Mouse (Mus musculus) heart, embryonic 11.5 days (tissue): ENCODE data around the gene Slit3. TPM values are rescaled to one million over a fixed set of nuclear protein-coding genes. Genes with fewer than 3 reads are reported as not detected.

ENCODE experiments used
- ATAC-seq: fragments of 200-750 bp; cut with Nextera tagmentation; replicated peaks from 2 replicates; pipeline ENCODE4 v1.8.0; 2017; ENCODE audit warnings: moderate library complexity; ENCODE audit not compliant: insufficient number of reproducible peaks, low FRiP score, low TSS enrichment
- H3K27ac ChIP-seq: fragments of 300-500 bp; sonication (generic); 2 replicates; pipeline ENCODE4 v1.5.1; 2014; ENCODE audit warnings: mild to moderate bottlenecking, low read depth, low read length
- H3K27me3 ChIP-seq: fragments of 300-500 bp; sonication (generic); 2 replicates; pipeline ENCODE4 v1.6.1; 2014; ENCODE audit warnings: mild to moderate bottlenecking, low read length, mixed read lengths; ENCODE audit not compliant: control insufficient read depth, insufficient read depth
- H3K36me3 ChIP-seq: fragments of 300-500 bp; sonication (generic); 2 replicates; pipeline ENCODE4 v1.6.1; 2014; ENCODE audit warnings: mild to moderate bottlenecking, low read length, moderate library complexity, mixed read lengths; ENCODE audit not compliant: control insufficient read depth, insufficient read depth
- H3K4me1 ChIP-seq: fragments of 300-500 bp; sonication (generic); 2 replicates; pipeline ENCODE4 v1.6.1; 2014; ENCODE audit warnings: low read length; ENCODE audit not compliant: control insufficient read depth, insufficient read depth
- H3K4me2 ChIP-seq: fragments of 300-500 bp; sonication (generic); 2 replicates; pipeline ENCODE4 v1.6.1; 2014; ENCODE audit warnings: mild to moderate bottlenecking, moderate library complexity
- H3K4me3 ChIP-seq: fragments of 300-500 bp; sonication (generic); 2 replicates; pipeline ENCODE4 v1.5.1; 2014; ENCODE audit warnings: low read depth, low read length
- H3K9ac ChIP-seq: fragments of 300-500 bp; sonication (generic); 2 replicates; pipeline ENCODE4 v1.6.1; 2014; ENCODE audit warnings: mild to moderate bottlenecking, low read depth, low read length, moderate library complexity
- H3K9me3 ChIP-seq: fragments of 300-500 bp; sonication (generic); replicated peaks from 2 replicates; pipeline ENCODE4 v1.6.1; 2016; ENCODE audit warnings: low read length; ENCODE audit not compliant: control insufficient read depth
- WGBS: fragments of 180-500 bp; shearing (Covaris S2); extraction: QIAGEN DNeasy Blood & Tissue Kit; methylation state at CpG from one replicate; pipeline ENCODE4 v1.1.7; 2014; ENCODE audit not compliant: insufficient replicate concordance; 5-methylcytosine and 5-hydroxymethylcytosine counted together
- polyA plus RNA-seq: library from polyadenylated mRNA; unstranded; fragments of >200 nt; fragmentation: Nextera tagmentation; extraction: Ambion mirVana; gene quantifications from 2 replicates; pipeline ENCODE4 v1.2.1, GENCODE M21; 2014

Gene Slit3
- polyA plus RNA-seq, 1 experiment from 2014 or later: 26.1 TPM

DNA sequence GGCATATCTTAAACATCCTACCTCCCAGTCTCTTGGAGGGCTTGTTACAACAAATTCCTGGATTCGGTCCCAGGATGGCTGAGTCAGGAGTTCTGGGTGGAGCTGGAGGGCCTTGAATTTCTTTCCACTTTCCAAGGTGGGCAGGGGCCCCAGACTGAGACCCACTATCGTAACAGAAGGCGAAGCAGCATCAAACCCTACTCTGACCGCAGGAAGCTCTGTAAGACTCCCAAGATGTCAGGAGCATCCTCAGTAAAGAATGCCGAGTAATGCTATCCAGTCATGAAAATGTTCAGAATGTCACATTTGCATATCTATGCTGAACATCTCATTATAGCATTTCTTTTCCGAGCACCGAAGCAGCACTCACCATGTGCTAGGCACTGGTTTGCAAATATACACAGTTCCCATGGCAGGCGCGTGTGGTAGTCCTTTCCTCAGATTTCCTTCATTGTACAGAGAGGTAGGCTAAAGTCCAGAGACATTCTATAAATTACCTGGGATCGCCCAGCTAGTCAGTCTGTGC, 140.6 kb downstream of the Slit3 start:
- Histone ChIP-seq H3K4me1 (peaks cover 15% of the 10 kb centered on the region), H3K9me3 (no peaks in the 10 kb centered on the region; the same call in 1 of the 2 replicates), H3K27ac (no peak overlapping the region), H3K9ac (no peak overlapping the region), H3K36me3 (no peaks in the 10 kb centered on the region), H3K4me3 (no peak overlapping the region), H3K27me3 (no peaks in the 10 kb centered on the region), H3K4me2 (no peak overlapping the region)
- 85% methylated on average over 10 of the region's 10 CpGs for WGBS
- ATAC-seq: no peak

DNA sequence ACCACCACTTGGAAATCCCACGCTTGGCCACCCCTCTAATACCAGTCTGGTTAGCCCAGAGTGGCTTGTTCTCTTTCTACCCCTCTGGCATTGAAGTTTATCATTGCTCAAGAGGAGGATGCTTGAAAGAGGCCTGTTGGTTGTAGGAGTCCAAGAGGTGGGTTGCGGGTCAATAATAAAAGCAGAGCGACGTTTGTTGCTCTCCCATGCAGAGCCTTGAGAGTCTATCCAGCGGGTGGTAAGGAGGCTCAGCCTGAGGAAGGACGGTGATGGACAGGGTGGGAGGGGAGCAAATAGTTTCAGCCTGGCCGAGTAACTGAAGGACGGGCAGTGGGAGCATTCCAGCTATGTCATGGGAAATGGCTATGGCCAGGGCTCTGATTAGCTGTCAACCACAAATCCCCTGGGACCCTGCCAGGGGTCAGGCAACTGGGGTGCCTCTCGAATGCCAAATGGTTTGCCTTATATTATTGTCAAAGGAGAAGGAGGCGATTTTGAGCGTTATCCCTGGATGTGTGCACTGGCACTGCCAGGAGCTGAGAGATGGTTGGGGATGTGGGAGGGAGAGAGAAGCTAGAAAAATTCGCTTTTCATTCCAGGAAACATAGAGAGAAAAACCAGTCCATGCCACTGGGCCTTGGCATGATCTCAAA, 141.4 kb downstream of the Slit3 start:
- Histone ChIP-seq H3K4me2 (no peak overlapping the region), H3K27ac (no peak overlapping the region), H3K4me3 (no peak overlapping the region), H3K4me1 (peaks cover 10% of the 10 kb centered on the region), H3K9me3 (no peaks in the 10 kb centered on the region; the same call in 1 of the 2 replicates), H3K36me3 (no peaks in the 10 kb centered on the region), H3K27me3 (no peaks in the 10 kb centered on the region), H3K9ac (no peak overlapping the region)
- WGBS: 62% methylated on average over 12 of the region's 12 CpGs
- no peak for ATAC-seq

DNA sequence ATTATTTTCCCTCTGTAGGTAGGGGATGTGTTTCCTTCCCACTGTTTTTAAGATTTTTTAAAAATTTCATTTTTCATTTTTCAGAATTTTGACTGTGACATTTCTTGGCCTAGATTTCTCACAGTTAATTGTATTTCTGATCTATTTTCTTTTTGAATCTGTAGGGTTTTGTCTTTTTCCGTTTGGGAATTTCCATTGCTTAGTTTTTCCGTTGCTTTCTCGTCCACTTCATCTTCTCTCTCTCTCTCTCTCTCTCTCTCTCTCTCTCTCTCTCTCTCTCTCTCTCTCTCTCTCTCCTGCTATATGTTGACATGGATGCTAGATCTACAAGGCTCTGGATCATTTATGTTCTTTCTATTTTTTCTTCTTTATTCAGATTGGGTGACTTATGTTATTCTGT, 143.7 kb downstream of the Slit3 start:
- Histone ChIP-seq H3K9me3 (no peaks in the 10 kb centered on the region; the same call in 1 of the 2 replicates), H3K4me2 (no peak overlapping the region), H3K27ac (no peak overlapping the region), H3K36me3 (no peaks in the 10 kb centered on the region), H3K4me3 (no peak overlapping the region), H3K27me3 (no peaks in the 10 kb centered on the region), H3K9ac (no peak overlapping the region), H3K4me1 (peaks cover 8% of the 10 kb centered on the region; the same call in 1 of the 2 replicates)
- 74% methylated on average over 3 of the region's 3 CpGs for WGBS
- ATAC-seq: no peak

DNA sequence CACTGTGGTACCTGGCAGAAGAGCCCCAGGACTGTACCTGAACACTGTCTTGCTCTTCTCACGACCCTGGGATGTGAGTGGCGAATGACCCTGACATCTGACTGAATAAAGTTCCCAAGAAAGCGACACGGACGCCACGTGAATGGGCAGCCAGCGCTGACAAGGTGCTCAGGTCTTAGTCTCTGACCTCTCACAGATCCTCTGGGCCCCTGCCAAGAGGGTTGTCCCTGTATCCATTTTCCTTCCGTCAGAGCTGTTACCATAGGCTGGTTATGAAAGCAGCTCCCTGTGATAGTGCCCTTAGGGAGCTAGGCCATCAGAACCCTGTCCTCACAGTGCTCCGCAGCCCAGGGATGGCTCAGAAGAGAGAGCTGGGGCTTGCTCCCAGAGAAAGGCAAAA, 149.4 kb downstream of the Slit3 start:
- H3K27ac ChIP-seq: no peak overlapping the region
- H3K36me3 ChIP-seq: no peaks in the 10 kb centered on the region
- peaks cover 34% of the 10 kb centered on the region for H3K4me1 ChIP-seq
- no peak overlapping the region for H3K9ac ChIP-seq
- H3K4me3 ChIP-seq: no peak overlapping the region
- no peaks in the 10 kb centered on the region for H3K9me3 ChIP-seq
- no peaks in the 10 kb centered on the region for H3K27me3 ChIP-seq
- no peak for ATAC-seq
- WGBS: 63% methylated on average over 9 of the region's 9 CpGs
- no peak overlapping the region for H3K4me2 ChIP-seq

DNA sequence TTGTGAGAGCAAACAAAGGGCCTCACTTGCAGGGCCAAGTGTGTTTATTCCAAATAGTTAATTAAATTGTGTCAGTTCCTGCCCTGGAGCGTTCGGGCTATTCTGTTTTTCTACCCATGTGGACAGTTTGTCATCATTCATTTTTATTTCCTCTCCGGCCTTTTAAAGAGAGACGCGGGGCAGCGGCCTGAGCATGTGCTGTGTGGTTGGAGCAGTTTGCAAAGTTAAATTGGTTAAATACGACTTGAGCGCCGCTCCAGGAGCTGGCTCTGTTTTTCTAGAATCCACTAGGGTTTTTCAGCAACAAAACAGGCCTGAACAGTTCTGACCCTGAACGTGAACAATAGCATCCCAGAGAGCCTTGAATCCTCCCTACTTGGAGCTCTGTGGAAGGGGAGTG, 152.4 kb downstream of the Slit3 start:
- H3K27ac ChIP-seq: no peak overlapping the region
- ATAC-seq: no peak
- H3K9me3 ChIP-seq: no peaks in the 10 kb centered on the region
- no peaks in the 10 kb centered on the region for H3K27me3 ChIP-seq
- 72% methylated on average over 10 of the region's 10 CpGs for WGBS
- no peak overlapping the region for H3K9ac ChIP-seq
- no peak overlapping the region for H3K4me3 ChIP-seq
- H3K4me1 ChIP-seq: peaks cover 43% of the 10 kb centered on the region
- H3K36me3 ChIP-seq: no peaks in the 10 kb centered on the region
- no peak overlapping the region for H3K4me2 ChIP-seq

DNA sequence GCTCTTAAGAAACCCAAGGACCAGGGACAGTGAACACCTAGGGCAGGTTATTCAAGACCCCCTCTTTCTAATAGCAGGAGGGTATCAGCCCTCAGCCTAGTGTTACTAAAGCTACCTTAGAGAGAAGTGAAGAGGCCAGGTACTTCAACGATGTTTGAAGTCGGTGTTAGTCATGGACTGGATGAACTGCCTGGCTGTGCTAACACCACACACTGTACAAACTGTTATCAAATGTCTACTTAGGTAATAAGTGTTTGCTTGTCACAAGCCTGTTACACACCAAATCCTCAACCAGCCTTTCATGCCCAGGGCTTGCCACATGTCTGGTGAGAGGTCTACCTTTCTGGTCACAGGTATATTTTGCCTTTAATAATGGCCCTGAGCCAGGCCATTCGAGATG, 153.0 kb downstream of the Slit3 start:
- no peak overlapping the region for H3K4me2 ChIP-seq
- no peaks in the 10 kb centered on the region for H3K9me3 ChIP-seq
- no peak overlapping the region for H3K9ac ChIP-seq
- H3K27ac ChIP-seq: no peak overlapping the region
- no peaks in the 10 kb centered on the region for H3K36me3 ChIP-seq
- 77% methylated on average over 3 of the region's 3 CpGs for WGBS
- H3K27me3 ChIP-seq: no peaks in the 10 kb centered on the region
- no peak for ATAC-seq
- H3K4me3 ChIP-seq: no peak overlapping the region
- peaks cover 43% of the 10 kb centered on the region for H3K4me1 ChIP-seq

DNA sequence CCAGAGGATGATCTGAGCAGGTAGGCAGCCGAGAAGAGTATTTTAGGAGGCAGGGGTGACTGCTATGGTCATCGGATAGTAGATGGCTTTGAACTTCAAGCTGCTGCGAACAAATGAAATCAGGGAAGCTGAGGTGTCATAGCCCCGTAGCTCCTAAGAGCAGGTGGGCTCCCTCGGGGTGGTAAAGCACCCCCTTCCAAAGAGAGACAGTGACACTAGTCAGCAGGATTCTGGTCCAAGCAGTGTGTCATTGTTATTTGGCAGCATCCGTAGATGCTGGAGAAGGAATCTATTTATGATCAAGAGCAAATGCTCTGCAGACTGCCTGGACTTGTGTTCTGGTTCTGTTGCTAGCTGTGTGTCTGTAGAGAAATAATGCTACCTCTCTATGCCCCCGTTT, 154.3 kb downstream of the Slit3 start:
- H3K4me2 ChIP-seq: no peak overlapping the region
- no peak overlapping the region for H3K4me3 ChIP-seq
- H3K36me3 ChIP-seq: no peaks in the 10 kb centered on the region
- peaks cover 37% of the 10 kb centered on the region for H3K4me1 ChIP-seq
- H3K9me3 ChIP-seq: no peaks in the 10 kb centered on the region
- H3K9ac ChIP-seq: no peak overlapping the region
- WGBS: 76% methylated on average over 7 of the region's 7 CpGs
- no peak for ATAC-seq
- H3K27ac ChIP-seq: no peak overlapping the region
- no peaks in the 10 kb centered on the region for H3K27me3 ChIP-seq

DNA sequence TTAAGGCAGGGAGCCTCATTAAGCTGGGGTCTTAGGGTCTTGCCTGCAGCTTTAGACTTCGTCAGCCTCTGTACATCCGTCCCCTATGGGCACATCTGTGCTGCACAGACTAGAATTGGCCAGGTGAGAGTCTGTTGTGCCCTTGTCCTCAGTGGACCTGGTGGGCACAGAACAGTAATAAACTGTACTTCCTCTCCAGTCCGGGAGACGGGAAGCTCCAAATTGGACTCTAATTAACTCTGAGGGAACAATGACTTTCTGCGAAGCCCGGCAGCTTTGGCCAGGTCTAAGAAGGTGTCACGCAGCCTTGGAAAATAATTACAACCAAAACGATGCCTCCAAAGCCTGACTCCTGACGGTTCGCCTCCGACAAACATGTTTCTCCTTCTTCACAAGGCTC, 155.0 kb downstream of the Slit3 start:
- no peak overlapping the region for H3K27ac ChIP-seq
- H3K36me3 ChIP-seq: no peaks in the 10 kb centered on the region
- 83% methylated on average over 11 of the region's 11 CpGs for WGBS
- no peak overlapping the region for H3K4me2 ChIP-seq
- peaks cover 32% of the 10 kb centered on the region for H3K4me1 ChIP-seq
- no peaks in the 10 kb centered on the region for H3K27me3 ChIP-seq
- H3K9ac ChIP-seq: no peak overlapping the region
- no peaks in the 10 kb centered on the region for H3K9me3 ChIP-seq
- no peak for ATAC-seq
- H3K4me3 ChIP-seq: no peak overlapping the region

DNA sequence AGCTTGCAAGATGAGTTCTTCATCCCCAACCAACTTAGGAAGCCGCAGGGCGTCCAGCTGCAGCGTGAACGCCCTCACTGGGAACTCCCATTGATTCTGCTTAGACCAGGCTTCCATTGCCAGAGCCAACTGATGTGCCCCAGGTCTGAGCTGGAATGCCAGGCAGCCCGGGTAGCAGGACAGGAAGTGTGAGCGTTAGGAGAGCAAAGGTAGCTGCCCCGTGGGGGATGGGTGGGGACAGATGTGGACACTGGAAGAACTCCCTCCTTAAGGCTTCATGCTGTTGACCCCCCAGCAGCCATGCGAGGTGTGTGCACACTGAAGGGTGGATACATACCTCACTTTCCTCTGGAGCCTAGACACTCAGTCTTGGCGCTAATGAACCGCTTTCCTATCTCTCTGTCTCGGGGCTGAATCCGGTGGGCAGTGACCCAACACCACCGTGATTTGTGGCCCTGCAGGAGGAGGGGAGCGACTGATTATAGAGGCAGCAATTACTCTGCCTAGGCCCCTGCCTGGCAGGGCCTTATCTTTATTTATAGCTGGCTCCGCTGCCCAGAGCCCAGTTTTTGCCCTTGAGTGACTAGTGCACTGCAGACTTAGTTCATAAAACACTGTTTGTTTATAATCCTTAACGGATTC, 157.2 kb downstream of the Slit3 start:
- no peaks in the 10 kb centered on the region for H3K36me3 ChIP-seq
- no peak overlapping the region for H3K9ac ChIP-seq
- ATAC-seq: no peak
- H3K4me3 ChIP-seq: no peak overlapping the region
- no peaks in the 10 kb centered on the region for H3K9me3 ChIP-seq
- WGBS: 51% methylated on average over 16 of the region's 16 CpGs
- no peak overlapping the region for H3K4me2 ChIP-seq
- peaks cover 26% of the 10 kb centered on the region for H3K4me1 ChIP-seq
- H3K27ac ChIP-seq: no peak overlapping the region
- H3K27me3 ChIP-seq: no peaks in the 10 kb centered on the region
